Mouse (Mus musculus) liver, adult 2 months (tissue): ENCODE measurements around the gene Slc16a10.

Experiments used
- CTCF ChIP-seq: fragments of 200-500 bp; IDR thresholded peaks from 2 replicates; pipeline ENCODE4 v1.5.1; 2011; ENCODE audit warnings: low read depth, low read length, control low read depth
- POLR2A ChIP-seq: fragments of 200-500 bp; IDR thresholded peaks from 2 replicates; pipeline ENCODE4 v1.6.1; 2011; ENCODE audit warnings: low read length, control low read depth; ENCODE audit not compliant: insufficient read depth; ENCODE audit errors: extremely low read depth

DNA sequence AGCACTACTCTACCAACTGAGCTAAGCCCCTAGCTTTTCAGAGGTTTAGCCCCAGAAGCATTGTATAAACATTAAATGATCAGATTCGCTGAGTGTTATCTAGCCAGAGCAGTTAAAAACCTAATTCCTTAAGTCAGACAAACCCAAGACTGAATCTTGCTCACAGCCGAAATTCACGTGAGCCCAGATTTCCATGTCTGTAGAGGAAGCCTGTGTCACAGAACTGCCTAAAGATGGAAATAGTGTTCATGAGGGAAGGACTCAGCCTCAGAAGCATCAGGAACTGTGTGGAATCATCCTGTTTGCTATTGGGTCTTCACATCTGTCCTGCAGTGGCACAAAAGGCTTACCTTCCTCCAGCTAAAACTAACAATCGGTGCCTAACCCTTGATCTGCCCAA lies 2.4 kb downstream of the Slc16a10 start:
- TF ChIP-seq POLR2A (no peak), CTCF (no peak)
